Mouse (Mus musculus) hindbrain, embryonic 15.5 days (tissue): Measurements from ENCODE around the gene St6galnac3. TPM values are rescaled to one million over a fixed set of nuclear protein-coding genes. Genes with fewer than 3 reads are reported as not detected.

Experiments
- ATAC-seq: fragments of 200-750 bp; cut with Nextera tagmentation; 2 replicates; pipeline ENCODE4 v1.8.0; 2017; ENCODE audit warnings: low read depth, moderate number of reproducible peaks, moderate TSS enrichment; ENCODE audit not compliant: low FRiP score
- H3K27ac ChIP-seq: fragments of 300-500 bp; sonication (generic); replicated peaks from 2 replicates; pipeline ENCODE4 v1.5.1; 2015; ENCODE audit warnings: mild to moderate bottlenecking, inconsistent platforms
- H3K27me3 ChIP-seq: fragments of 300-500 bp; sonication (generic); 2 replicates; pipeline ENCODE4 v1.6.1; 2015; ENCODE audit warnings: control low read depth, inconsistent platforms
- H3K36me3 ChIP-seq: fragments of 300-500 bp; sonication (generic); 2 replicates; pipeline ENCODE4 v1.6.1; 2015; ENCODE audit warnings: control low read depth, inconsistent platforms
- H3K4me1 ChIP-seq: fragments of 300-500 bp; sonication (generic); replicated peaks from 2 replicates; pipeline ENCODE4 v1.6.1; 2015; ENCODE audit warnings: control low read depth, inconsistent platforms
- H3K4me2 ChIP-seq: fragments of 300-500 bp; sonication (generic); 2 replicates; pipeline ENCODE4 v1.6.1; 2015; ENCODE audit warnings: moderate library complexity, mild to moderate bottlenecking, inconsistent platforms
- H3K4me3 ChIP-seq: fragments of 300-500 bp; sonication (generic); 2 replicates; pipeline ENCODE4 v1.5.1; 2015; ENCODE audit warnings: mild to moderate bottlenecking, inconsistent platforms
- H3K9ac ChIP-seq: fragments of 300-500 bp; sonication (generic); 2 replicates; pipeline ENCODE4 v1.6.1; 2015; ENCODE audit warnings: inconsistent platforms
- H3K9me3 ChIP-seq: fragments of 300-500 bp; sonication (generic); 2 replicates; pipeline ENCODE4 v1.6.1; 2016; ENCODE audit warnings: control low read depth, inconsistent platforms
- WGBS: fragments of 180-500 bp; shearing (Covaris S2); methylation state at CpG from one replicate; pipeline ENCODE4 v1.1.7; 2015; 5-methylcytosine and 5-hydroxymethylcytosine counted together
- polyA plus RNA-seq: library from polyadenylated mRNA; unstranded; fragments of >200 nt; fragmentation: Nextera tagmentation; extraction: Ambion mirVana; gene quantifications from 2 replicates; pipeline ENCODE4 v1.2.1, GENCODE M21; 2015

Gene St6galnac3
- polyA plus RNA-seq, 1 experiment from 2014 or later = 23.1 TPM

GRCm38 (mm10) chr3:153339091-153339490 is 385.9 kb downstream of the St6galnac3 start:
- H3K4me1 ChIP-seq = no peaks in the 10 kb centered on the region
- ATAC-seq = no peak
- H3K27ac ChIP-seq = no peak overlapping the region
- no peaks in the 10 kb centered on the region for H3K9me3 ChIP-seq
- H3K9ac ChIP-seq = no peak overlapping the region
- no peaks in the 10 kb centered on the region for H3K27me3 ChIP-seq
- WGBS = 64% methylated on average over 12 of the region's 12 CpGs
- no peaks in the 10 kb centered on the region for H3K36me3 ChIP-seq
- no peak overlapping the region for H3K4me2 ChIP-seq
- H3K4me3 ChIP-seq = no peak overlapping the region

DNA sequence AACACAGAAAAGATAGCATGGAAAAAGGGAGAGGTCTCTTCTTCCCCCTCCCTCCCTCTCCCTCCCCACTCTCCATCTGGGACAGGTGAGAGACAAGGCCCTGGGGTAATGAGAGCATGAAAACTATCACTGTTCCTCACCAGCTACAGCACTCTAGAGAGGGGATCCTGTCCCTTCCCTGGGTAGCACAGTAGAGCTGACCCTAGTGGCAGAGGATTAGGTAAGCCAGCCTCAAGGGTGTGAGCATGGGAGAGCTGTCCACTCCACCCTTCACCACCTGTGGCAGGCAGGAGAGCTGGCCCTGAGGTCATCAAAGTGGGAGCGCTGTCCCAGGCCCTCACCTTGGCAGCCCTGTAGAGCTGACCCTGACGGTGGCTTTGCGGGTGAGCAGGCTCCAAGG is 387.2 kb downstream of the St6galnac3 start:
- 85% methylated on average over 3 of the region's 3 CpGs for WGBS
- Histone ChIP-seq H3K27me3 (no peaks in the 10 kb centered on the region), H3K9ac (no peak overlapping the region), H3K4me1 (no peaks in the 10 kb centered on the region), H3K9me3 (no peaks in the 10 kb centered on the region), H3K27ac (no peak overlapping the region), H3K4me2 (no peak overlapping the region), H3K36me3 (no peaks in the 10 kb centered on the region), H3K4me3 (no peak overlapping the region)
- ATAC-seq = no peak

DNA sequence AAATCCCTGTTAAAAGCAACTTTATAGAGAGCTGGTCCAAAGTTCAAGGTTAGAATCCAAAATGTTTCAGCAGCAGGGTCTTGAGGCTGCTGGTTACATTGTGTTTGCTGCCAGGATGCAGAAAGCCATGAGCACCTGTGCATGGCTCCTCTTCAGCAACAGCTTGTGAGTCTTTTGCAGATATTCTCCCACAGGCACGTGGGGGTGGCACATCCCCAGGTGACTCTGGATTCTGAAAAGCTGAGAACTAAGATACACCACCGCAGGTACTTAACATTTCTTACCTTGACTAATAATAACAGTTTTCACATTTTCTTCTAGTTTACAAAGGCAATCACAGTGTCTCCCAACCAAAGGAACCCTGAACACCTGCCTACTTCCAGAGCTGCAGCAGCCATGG is 387.8 kb downstream of the St6galnac3 start:
- Histone ChIP-seq H3K36me3 (no peaks in the 10 kb centered on the region), H3K27ac (no peak overlapping the region), H3K9ac (no peak overlapping the region), H3K4me3 (no peak overlapping the region), H3K4me1 (no peaks in the 10 kb centered on the region), H3K27me3 (no peaks in the 10 kb centered on the region), H3K4me2 (no peak overlapping the region), H3K9me3 (no peaks in the 10 kb centered on the region)
- 93% methylated on average over 2 of the region's 2 CpGs for WGBS
- ATAC-seq = no peak

- Histone ChIP-seq H3K36me3 (no peaks in the 10 kb centered on the region), H3K9me3 (no peaks in the 10 kb centered on the region), H3K4me1 (no peaks in the 10 kb centered on the region), H3K4me3 (no peak overlapping the region), H3K27ac (no peak overlapping the region), H3K27me3 (no peaks in the 10 kb centered on the region), H3K9ac (no peak overlapping the region), H3K4me2 (no peak overlapping the region)
- no peak; the same call in 1 of the 2 replicates for ATAC-seq
- 58% methylated on average over 5 of the region's 5 CpGs for WGBS
Observed at GRCm38 (mm10) chr3:153334152-153334825, 390.7 kb downstream of the St6galnac3 start.

DNA sequence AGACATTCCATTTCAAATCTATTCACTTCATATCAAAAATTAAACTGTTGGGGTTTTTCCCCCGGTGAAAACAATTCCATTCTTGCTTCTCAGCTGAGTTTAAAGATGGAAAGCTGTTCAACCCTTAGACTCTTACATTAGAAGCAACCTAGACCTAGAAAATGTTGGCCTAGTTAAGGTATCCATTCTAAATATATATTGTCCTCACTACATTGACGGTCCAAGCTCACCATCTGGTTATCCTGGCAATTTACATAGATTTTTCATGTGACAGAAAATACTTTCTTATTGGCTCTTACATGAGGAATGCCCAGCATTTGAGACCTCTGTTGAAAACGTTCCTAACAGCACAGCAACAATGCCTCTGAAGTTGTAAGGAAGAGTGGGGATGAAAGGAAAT is 400.7 kb downstream of the St6galnac3 start:
- H3K4me3 ChIP-seq = no peak overlapping the region
- H3K4me1 ChIP-seq = no peaks in the 10 kb centered on the region
- H3K27ac ChIP-seq = no peak overlapping the region
- no peak overlapping the region for H3K4me2 ChIP-seq
- no peaks in the 10 kb centered on the region for H3K36me3 ChIP-seq
- H3K9ac ChIP-seq = no peak overlapping the region
- no peaks in the 10 kb centered on the region for H3K9me3 ChIP-seq
- 77% methylated on average over 3 of the region's 3 CpGs for WGBS
- no peaks in the 10 kb centered on the region for H3K27me3 ChIP-seq
- ATAC-seq = no peak

GRCm38 (mm10) chr3:153323446-153323845 is 401.5 kb downstream of the St6galnac3 start:
- H3K27ac ChIP-seq = no peak overlapping the region
- no peak overlapping the region for H3K9ac ChIP-seq
- WGBS = 84% methylated on average over 8 of the region's 8 CpGs
- no peak overlapping the region for H3K4me2 ChIP-seq
- no peak for ATAC-seq
- H3K27me3 ChIP-seq = no peaks in the 10 kb centered on the region
- H3K36me3 ChIP-seq = no peaks in the 10 kb centered on the region
- no peaks in the 10 kb centered on the region for H3K4me1 ChIP-seq
- H3K9me3 ChIP-seq = no peaks in the 10 kb centered on the region
- no peak overlapping the region for H3K4me3 ChIP-seq

DNA sequence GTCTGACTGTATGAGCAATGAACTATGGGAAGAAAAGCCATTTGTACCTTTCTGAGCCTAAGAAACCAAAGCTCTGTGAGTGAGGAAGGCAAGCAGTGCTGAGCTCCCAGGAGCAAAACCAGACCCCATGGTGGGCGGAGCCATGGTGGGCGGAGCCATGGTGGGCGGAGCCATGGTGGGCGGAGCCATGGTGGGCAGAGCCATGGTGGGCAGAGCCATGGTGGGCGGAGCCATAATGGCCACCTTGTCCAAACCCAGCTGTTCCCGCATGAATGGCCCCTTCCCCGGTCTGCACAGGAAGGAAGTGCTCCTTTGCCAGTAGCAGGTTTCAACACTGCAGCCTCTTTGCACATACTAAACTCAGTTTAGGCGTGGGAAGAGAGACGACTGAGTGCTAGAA is 411.4 kb downstream of the St6galnac3 start:
- H3K9ac ChIP-seq = no peak overlapping the region
- H3K36me3 ChIP-seq = no peaks in the 10 kb centered on the region
- H3K4me1 ChIP-seq = no peaks in the 10 kb centered on the region
- ATAC-seq = no peak
- no peaks in the 10 kb centered on the region for H3K9me3 ChIP-seq
- H3K4me3 ChIP-seq = no peak overlapping the region
- H3K4me2 ChIP-seq = no peak overlapping the region
- no peak overlapping the region for H3K27ac ChIP-seq
- H3K27me3 ChIP-seq = no peaks in the 10 kb centered on the region
- WGBS = 78% methylated on average over 9 of the region's 9 CpGs

DNA sequence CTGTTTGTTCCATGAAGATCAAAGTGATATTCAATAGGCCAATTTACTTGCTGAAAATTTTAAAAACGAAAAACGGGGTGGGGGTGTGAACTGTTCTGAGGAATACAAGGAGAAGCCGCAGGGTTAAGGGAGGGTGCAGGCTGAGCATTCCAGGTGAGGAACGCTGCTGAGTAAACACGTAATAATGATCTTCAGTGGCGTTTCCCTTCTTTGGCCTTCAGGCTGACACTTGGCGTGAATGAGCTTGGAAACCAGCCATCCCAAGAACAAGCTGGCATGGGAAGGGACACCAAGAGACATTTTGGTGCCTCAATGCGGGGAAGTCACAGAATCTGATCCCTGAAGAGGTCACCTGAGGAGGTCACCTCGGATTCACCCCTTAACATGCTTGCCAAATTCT is 411.8 kb downstream of the St6galnac3 start:
- H3K36me3 ChIP-seq = no peaks in the 10 kb centered on the region
- ATAC-seq = no peak
- no peak overlapping the region for H3K4me2 ChIP-seq
- no peaks in the 10 kb centered on the region for H3K27me3 ChIP-seq
- no peak overlapping the region for H3K27ac ChIP-seq
- H3K9me3 ChIP-seq = no peaks in the 10 kb centered on the region
- WGBS = 86% methylated on average over 9 of the region's 9 CpGs
- H3K4me3 ChIP-seq = no peak overlapping the region
- no peaks in the 10 kb centered on the region for H3K4me1 ChIP-seq
- H3K9ac ChIP-seq = no peak overlapping the region

GRCm38 (mm10) chr3:153312006-153312405 is 413.0 kb downstream of the St6galnac3 start:
- H3K36me3 ChIP-seq = no peaks in the 10 kb centered on the region
- H3K4me2 ChIP-seq = no peak overlapping the region
- H3K4me3 ChIP-seq = no peak overlapping the region
- no peaks in the 10 kb centered on the region for H3K4me1 ChIP-seq
- H3K9me3 ChIP-seq = no peaks in the 10 kb centered on the region
- H3K27ac ChIP-seq = no peak overlapping the region
- no peaks in the 10 kb centered on the region for H3K27me3 ChIP-seq
- no peak overlapping the region for H3K9ac ChIP-seq
- 93% methylated on average over 3 of the region's 3 CpGs for WGBS
- ATAC-seq = no peak

GRCm38 (mm10) chr3:153308379-153308778 is 416.6 kb downstream of the St6galnac3 start:
- Histone ChIP-seq H3K4me3 (no peak overlapping the region), H3K27ac (no peak overlapping the region), H3K4me1 (no peaks in the 10 kb centered on the region), H3K36me3 (no peaks in the 10 kb centered on the region), H3K4me2 (no peak overlapping the region), H3K9me3 (no peaks in the 10 kb centered on the region), H3K27me3 (no peaks in the 10 kb centered on the region), H3K9ac (no peak overlapping the region)
- ATAC-seq = no peak
- 78% methylated on average over 4 of the region's 4 CpGs for WGBS

DNA sequence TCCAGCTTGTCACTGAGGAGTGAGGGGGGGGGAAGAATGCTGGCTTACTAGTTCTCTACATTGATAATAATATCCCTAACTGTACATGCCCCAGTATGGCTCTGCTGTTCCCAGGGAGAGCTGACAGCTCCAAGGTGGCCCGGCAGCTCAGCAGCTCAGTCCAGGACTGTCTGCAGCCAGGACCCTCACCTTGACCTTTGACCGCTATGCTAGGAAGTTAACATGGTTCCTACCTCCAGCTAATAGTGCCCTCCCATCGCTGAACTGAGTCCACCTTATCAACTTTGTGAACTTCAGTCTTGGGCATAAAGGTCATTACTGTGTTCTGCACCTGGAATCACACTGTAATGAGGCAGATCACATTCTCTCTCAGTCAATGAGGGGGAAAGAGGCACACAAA is 419.8 kb downstream of the St6galnac3 start:
- no peaks in the 10 kb centered on the region for H3K36me3 ChIP-seq
- H3K27me3 ChIP-seq = no peaks in the 10 kb centered on the region
- H3K27ac ChIP-seq = no peak overlapping the region
- ATAC-seq = no peak
- H3K9me3 ChIP-seq = no peaks in the 10 kb centered on the region
- H3K9ac ChIP-seq = no peak overlapping the region
- H3K4me3 ChIP-seq = no peak overlapping the region
- no peak overlapping the region for H3K4me2 ChIP-seq
- 84% methylated on average over 3 of the region's 3 CpGs for WGBS
- H3K4me1 ChIP-seq = no peaks in the 10 kb centered on the region

DNA sequence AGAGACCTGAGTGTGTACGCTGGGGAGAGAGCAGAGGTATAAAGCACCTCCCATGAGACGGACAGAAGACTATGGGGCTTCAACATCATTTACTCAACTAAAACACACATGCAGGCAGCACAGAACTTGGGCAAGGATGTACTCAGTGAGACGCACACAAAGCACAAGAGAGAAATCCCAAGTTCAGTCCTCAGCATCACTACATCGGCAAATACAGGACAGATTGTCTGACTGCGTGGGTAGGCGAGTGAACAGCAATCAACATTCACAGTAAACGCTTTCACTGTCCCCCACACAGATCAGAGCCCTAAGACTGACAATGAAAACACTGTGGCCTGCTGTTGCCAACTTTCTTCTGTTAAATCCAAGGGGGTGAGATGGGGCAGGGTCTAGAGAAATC is 422.6 kb downstream of the St6galnac3 start:
- Histone ChIP-seq H3K4me3 (no peak overlapping the region), H3K27ac (no peak overlapping the region), H3K9me3 (no peaks in the 10 kb centered on the region), H3K36me3 (no peaks in the 10 kb centered on the region), H3K4me2 (no peak overlapping the region), H3K4me1 (no peaks in the 10 kb centered on the region), H3K9ac (no peak overlapping the region), H3K27me3 (no peaks in the 10 kb centered on the region)
- no peak for ATAC-seq
- 88% methylated on average over 7 of the region's 7 CpGs for WGBS
